Mouse (Mus musculus) MEL (cell line): ENCODE measurements at regions not wholly inside any gene's neighbourhood (a gene's known extent, or its start where the extent isn't known, plus 50 kb on each side); places are given as distances from the start of the nearest gene placed in this dataset.

Source experiments
- DNase-seq: peaks from one replicate; pipeline ENCODE4 v3.0.0; 2011; ENCODE audit warnings: low read depth, low spot score
- H3K27ac ChIP-seq: 2 replicates; pipeline ENCODE4 v1.5.1; 2012; ENCODE audit warnings: low read depth, mild to moderate bottlenecking, control low read depth, low read length, moderate library complexity; ENCODE audit not compliant: control insufficient read depth
- H3K27me3 ChIP-seq, 2 experiments: fragments of 150-350 bp in 1 of 2; sonication (generic) in 1 of 2; 2 replicates each; pipeline ENCODE4 v1.6.1; 2012; ENCODE audit warnings: low read length in 2 of 2, mild to moderate bottlenecking in 2 of 2, improper control_type of control experiment in 1 of 2, moderate library complexity in 1 of 2; ENCODE audit not compliant: insufficient read depth in 2 of 2, control insufficient read depth in 1 of 2
- H3K36me3 ChIP-seq, 2 experiments: 2 replicates each; pipeline ENCODE4 v1.6.1; 2012 to 2014; ENCODE audit warnings: low read length in 2 of 2, improper control_type of control experiment in 1 of 2, inconsistent platforms in 1 of 2, mild to moderate bottlenecking in 1 of 2; ENCODE audit not compliant: insufficient read depth in 2 of 2, control insufficient read depth in 1 of 2
- H3K4me1 ChIP-seq, 2 experiments: fragments of 150-350 bp in 1 of 2; sonication (generic) in 1 of 2; 2 replicates each; pipeline ENCODE4 v1.6.1; 2012; ENCODE audit warnings: low read length in 2 of 2, improper control_type of control experiment in 1 of 2, mild to moderate bottlenecking in 1 of 2; ENCODE audit not compliant: insufficient read depth in 2 of 2, control insufficient read depth in 1 of 2
- H3K4me3 ChIP-seq, 2 experiments: fragments of 150-350 bp in 1 of 2; sonication (generic) in 1 of 2; 2 replicates each; pipeline ENCODE4 v1.5.1; 2012; ENCODE audit warnings: low read depth in 2 of 2, low read length in 2 of 2, mild to moderate bottlenecking in 2 of 2, moderate library complexity in 2 of 2, control low read depth in 1 of 2, improper control_type of control experiment in 1 of 2; ENCODE audit not compliant: control insufficient read depth in 1 of 2, insufficient read depth in 1 of 2
- H3K79me2 ChIP-seq: 2 replicates; pipeline ENCODE4 v1.6.1; 2012; ENCODE audit warnings: mild to moderate bottlenecking, low read length, moderate library complexity; ENCODE audit not compliant: control insufficient read depth, poor library complexity, insufficient read depth
- H3K9ac ChIP-seq: 2 replicates; pipeline ENCODE4 v1.6.1; 2012; ENCODE audit warnings: low read depth, mild to moderate bottlenecking, control low read depth, low read length, moderate library complexity; ENCODE audit not compliant: control insufficient read depth, poor library complexity, severe bottlenecking
- H3K9me3 ChIP-seq: fragments of 150-350 bp; sonication (generic); replicated peaks from 2 replicates; pipeline ENCODE4 v1.6.1; 2012; ENCODE audit warnings: mild to moderate bottlenecking, low read length, improper control_type of control experiment, moderate library complexity; ENCODE audit not compliant: insufficient read depth
- CHD2 ChIP-seq: IDR thresholded peaks from 2 replicates; pipeline ENCODE4 v1.6.1; 2011; ENCODE audit warnings: low read length, improper control_type of control experiment
- EP300 ChIP-seq, 2 experiments: IDR thresholded peaks; 2 replicates each; pipeline ENCODE4 v1.6.1; 2011; ENCODE audit warnings: improper control_type of control experiment in 2 of 2, low read length in 2 of 2, low read depth in 1 of 2, mild to moderate bottlenecking in 1 of 2
- ETS1 ChIP-seq: IDR thresholded peaks from 2 replicates; pipeline ENCODE4 v1.6.1; 2012; ENCODE audit warnings: low read depth, mild to moderate bottlenecking, inconsistent platforms, low read length, improper control_type of control experiment, moderate library complexity
- GABPA ChIP-seq: IDR thresholded peaks from 2 replicates; pipeline ENCODE4 v1.6.1; 2012; ENCODE audit warnings: low read depth, mild to moderate bottlenecking, inconsistent platforms, low read length, improper control_type of control experiment, moderate library complexity
- HCFC1 ChIP-seq: IDR thresholded peaks from 2 replicates; pipeline ENCODE4 v1.6.1; 2012; ENCODE audit warnings: low read depth, mild to moderate bottlenecking, inconsistent platforms, low read length, improper control_type of control experiment, moderate library complexity
- JUND ChIP-seq: IDR thresholded peaks from 2 replicates; pipeline ENCODE4 v1.6.1; 2011; ENCODE audit warnings: low read depth, mild to moderate bottlenecking, improper control_type of control experiment, low read length
- MEF2A ChIP-seq: IDR thresholded peaks from 2 replicates; pipeline ENCODE4 v1.6.1; 2014; ENCODE audit warnings: low read depth, mild to moderate bottlenecking, inconsistent platforms, low read length, improper control_type of control experiment; ENCODE audit not compliant: poor library complexity, insufficient replicate concordance, severe bottlenecking; ENCODE audit errors: extremely low read depth
- MXI1 ChIP-seq: IDR thresholded peaks from 2 replicates; pipeline ENCODE4 v1.6.1; 2011; ENCODE audit warnings: mild to moderate bottlenecking, low read depth, low read length, improper control_type of control experiment
- MYC ChIP-seq: IDR thresholded peaks from 2 replicates; pipeline ENCODE4 v1.6.1; 2011; ENCODE audit warnings: low read depth, mild to moderate bottlenecking, low read length, improper control_type of control experiment, moderate library complexity
- NRF1 ChIP-seq: IDR thresholded peaks from 2 replicates; pipeline ENCODE4 v1.6.1; 2014; ENCODE audit warnings: low read depth, mild to moderate bottlenecking, inconsistent platforms, low read length, improper control_type of control experiment, moderate library complexity; ENCODE audit not compliant: poor library complexity, insufficient read depth, severe bottlenecking
- POLR2A ChIP-seq, 2 experiments: IDR thresholded peaks; 2 replicates each; pipeline ENCODE4 v1.6.1; 2011 to 2012; ENCODE audit warnings: low read length in 2 of 2, mild to moderate bottlenecking in 2 of 2, control low read depth in 1 of 2, improper control_type of control experiment in 1 of 2, low read depth in 1 of 2, moderate library complexity in 1 of 2; ENCODE audit not compliant: control insufficient read depth in 1 of 2, insufficient read depth in 1 of 2, poor library complexity in 1 of 2
- RAD21 ChIP-seq: IDR thresholded peaks from 2 replicates; pipeline ENCODE4 v1.6.1; 2011; ENCODE audit warnings: mild to moderate bottlenecking, low read depth, low read length, improper control_type of control experiment
- RCOR1 ChIP-seq: IDR thresholded peaks from 2 replicates; pipeline ENCODE4 v1.6.1; 2012; ENCODE audit warnings: low read depth, mild to moderate bottlenecking, inconsistent platforms, low read length, improper control_type of control experiment
- SIN3A ChIP-seq: IDR thresholded peaks from 2 replicates; pipeline ENCODE4 v1.6.1; 2012; ENCODE audit warnings: low read length, improper control_type of control experiment, inconsistent platforms
- TBP ChIP-seq: IDR thresholded peaks from 2 replicates; pipeline ENCODE4 v1.8.0; 2011; ENCODE audit warnings: low read depth, low read length, improper control_type of control experiment
- TCF12 ChIP-seq: IDR thresholded peaks from 2 replicates; pipeline ENCODE4 v1.6.1; 2014; ENCODE audit warnings: low read depth, mild to moderate bottlenecking, inconsistent platforms, low read length, improper control_type of control experiment, moderate library complexity
- ZKSCAN1 ChIP-seq: IDR thresholded peaks from 2 replicates; pipeline ENCODE4 v1.6.1; 2012; ENCODE audit warnings: low read depth, mild to moderate bottlenecking, inconsistent platforms, low read length, improper control_type of control experiment, moderate library complexity

DNA sequence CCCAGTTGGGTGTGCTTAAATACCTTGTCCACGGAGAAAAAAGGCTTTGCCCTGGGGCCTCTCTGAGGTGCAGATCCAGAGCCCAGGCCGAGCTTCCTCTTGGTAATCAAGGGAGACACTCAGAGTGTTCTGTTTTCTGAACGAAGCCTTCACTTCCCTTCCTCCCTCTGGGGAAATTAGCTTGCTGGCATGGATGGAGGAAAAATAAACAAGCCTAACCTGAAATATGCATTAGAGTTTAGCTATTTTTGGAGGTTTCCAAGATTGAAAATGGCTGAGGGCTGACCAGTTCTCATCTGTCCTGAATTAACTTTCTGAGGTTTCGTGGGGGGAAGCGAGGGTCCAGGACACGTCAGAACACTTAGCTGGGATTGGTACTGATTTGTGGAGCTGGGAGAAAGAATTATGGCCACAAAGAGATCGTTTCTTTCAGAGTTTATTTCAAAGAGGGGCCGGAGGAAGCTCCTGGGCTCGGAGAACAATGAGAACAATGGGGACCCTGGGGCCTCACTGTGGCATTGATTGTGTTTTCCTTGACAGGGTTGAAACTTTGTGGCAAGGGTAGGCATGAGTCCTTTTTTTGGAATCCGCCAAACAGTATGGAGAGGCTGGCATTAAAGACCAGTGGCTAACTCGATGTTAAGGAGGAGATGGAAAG lies 262.4 kb downstream of the 1810013L24Rik start:
- Histone ChIP-seq H3K4me3 (no peak overlapping the region), H3K79me2 (no peaks in the 10 kb centered on the region), H3K9ac (no peak overlapping the region), H3K27ac (no peak overlapping the region), H3K4me1 (no peaks in the 10 kb centered on the region), H3K9me3 (no peaks in the 10 kb centered on the region), H3K27me3 (no peaks in the 10 kb centered on the region), H3K36me3 (no peaks in the 10 kb centered on the region)
- no peak for DNase-seq
- TF ChIP-seq EP300 (IDR thresholded peaks at IDR 0.05; ENCODE audit: low read depth in 1 of 2, low read length in 2 of 2) = no peak
- TF ChIP-seq ZKSCAN1 = no peak
- TF ChIP-seq TCF12 = no peak
- TF ChIP-seq CHD2 = no peak
- TF ChIP-seq NRF1 = no peak
- TF ChIP-seq RAD21 = no peak
- no peak for TF ChIP-seq TBP
- TF ChIP-seq ETS1 = no peak
- TF ChIP-seq MXI1 = no peak
- no peak for TF ChIP-seq HCFC1
- no peak for TF ChIP-seq RCOR1
- TF ChIP-seq JUND = no peak
- TF ChIP-seq SIN3A = no peak
- TF ChIP-seq POLR2A (IDR thresholded peaks at IDR 0.05; ENCODE audit: control insufficient read depth in 1 of 2, insufficient read depth in 1 of 2, low read depth in 1 of 2, low read length in 2 of 2, poor library complexity in 1 of 2) = no peak
- TF ChIP-seq GABPA = no peak
- no peak for TF ChIP-seq MYC

DNA sequence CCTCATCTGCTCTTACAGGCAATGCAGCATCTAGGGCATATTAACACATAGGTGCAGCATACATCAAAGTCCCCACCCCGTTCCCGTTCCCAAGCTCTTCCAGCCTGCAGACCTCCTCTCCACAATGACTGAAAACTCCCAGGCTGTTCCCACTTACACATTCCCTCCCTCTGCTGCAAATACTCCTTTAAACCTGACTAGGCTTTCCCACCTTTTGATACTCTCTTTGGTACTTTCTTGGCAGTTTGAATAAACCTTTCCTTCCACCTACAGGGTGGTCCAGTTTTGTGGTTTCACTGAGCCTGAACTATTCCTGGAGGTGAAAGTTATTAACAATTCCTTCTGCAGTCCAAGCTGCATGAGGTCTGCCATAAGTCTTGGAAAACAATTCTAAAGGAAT lies 263.7 kb downstream of the 1810013L24Rik start:
- H3K79me2 ChIP-seq = no peaks in the 10 kb centered on the region
- H3K27ac ChIP-seq = no peak overlapping the region
- H3K36me3 ChIP-seq = no peaks in the 10 kb centered on the region
- DNase-seq = no peak
- no peak overlapping the region for H3K4me3 ChIP-seq
- no peaks in the 10 kb centered on the region for H3K4me1 ChIP-seq
- H3K9ac ChIP-seq = no peak overlapping the region
- no peaks in the 10 kb centered on the region for H3K27me3 ChIP-seq
- no peaks in the 10 kb centered on the region for H3K9me3 ChIP-seq
- no peak for TF ChIP-seq MEF2A
- no peak for TF ChIP-seq ETS1
